Mouse (Mus musculus): ENCODE results near the gene Scn5a.

Scn5a gene

GRCm38 (mm10) chr9:119578636-119579438 is at the start of gene Scn5a:
Scn5a (minus strand) TSS chr9:119579016.
- DNase-seq (ENCODE audit: low spot score in 2 of 2) = no peak

- no peak for DNase-seq (ENCODE audit: low spot score in 2 of 2)
These were observed 48.4 kb upstream of the Scn5a start for GRCm38 (mm10) chr9:119627227-119627626.

- no peak for DNase-seq (ENCODE audit: low spot score in 2 of 2)
These were observed 45.3 kb upstream of the Scn5a start for GRCm38 (mm10) chr9:119624151-119624550.

- DNase-seq (ENCODE audit: low spot score in 2 of 2) = no peak
These were observed 36.0 kb upstream of the Scn5a start for GRCm38 (mm10) chr9:119614798-119615197.

- DNase-seq (ENCODE audit: low spot score in 2 of 2) = no peak
These were observed 31.8 kb upstream of the Scn5a start for GRCm38 (mm10) chr9:119610563-119611166.

- no peak for DNase-seq (ENCODE audit: low spot score in 2 of 2)
These were observed 28.1 kb upstream of the Scn5a start for GRCm38 (mm10) chr9:119606906-119607305.

- DNase-seq (ENCODE audit: low spot score in 2 of 2) = no peak
These were observed 25.8 kb upstream of the Scn5a start for GRCm38 (mm10) chr9:119604607-119605006.

GRCm38 (mm10) chr9:119598501-119598900 is 19.7 kb upstream of the Scn5a start:
- no peak for DNase-seq (ENCODE audit: low spot score in 2 of 2)

- DNase-seq (ENCODE audit: low spot score in 2 of 2) = no peak
These were observed 18.5 kb upstream of the Scn5a start for GRCm38 (mm10) chr9:119597332-119597731.

- no peak for DNase-seq (ENCODE audit: low spot score in 2 of 2)
These were observed 10.8 kb upstream of the Scn5a start for GRCm38 (mm10) chr9:119589592-119589991.

GRCm38 (mm10) chr9:119588763-119589449 is 10.1 kb upstream of the Scn5a start:
- no peak for DNase-seq (ENCODE audit: low spot score in 2 of 2)

- peak; percentile 62 to 79 for DNase-seq (ENCODE audit: low spot score in 2 of 2)
These were observed 1.9 kb upstream of the Scn5a start for GRCm38 (mm10) chr9:119580668-119581067.

GRCm38 (mm10) chr9:119580187-119580586 is 1.4 kb upstream of the Scn5a start:
- DNase-seq (ENCODE audit: low spot score in 2 of 2) = no peak

GRCm38 (mm10) chr9:119578311-119578635 is 543 bp downstream of the Scn5a start:
- DNase-seq (ENCODE audit: low spot score in 2 of 2) = no peak

- DNase-seq (ENCODE audit: low spot score in 2 of 2) = no peak
These were observed 1.8 kb downstream of the Scn5a start for GRCm38 (mm10) chr9:119576977-119577376.

- no peak for DNase-seq (ENCODE audit: low spot score in 2 of 2)
These were observed 3.1 kb downstream of the Scn5a start for GRCm38 (mm10) chr9:119575732-119576131.

- DNase-seq (ENCODE audit: low spot score in 2 of 2) = no peak
These were observed 4.5 kb downstream of the Scn5a start for GRCm38 (mm10) chr9:119574366-119574765.

GRCm38 (mm10) chr9:119573009-119573408 is 5.8 kb downstream of the Scn5a start:
- DNase-seq (ENCODE audit: low spot score in 2 of 2) = no peak

- no peak for DNase-seq (ENCODE audit: low spot score in 2 of 2)
These were observed 7.4 kb downstream of the Scn5a start for GRCm38 (mm10) chr9:119571411-119571888.

GRCm38 (mm10) chr9:119570652-119571051 is 8.2 kb downstream of the Scn5a start:
- DNase-seq (ENCODE audit: low spot score in 2 of 2) = peak in 1 of 2 experiments; percentile 47

GRCm38 (mm10) chr9:119568732-119569131 is 10.1 kb downstream of the Scn5a start:
- DNase-seq (ENCODE audit: low spot score in 2 of 2) = no peak

- DNase-seq (ENCODE audit: low spot score in 2 of 2) = no peak
These were observed 11.0 kb downstream of the Scn5a start for GRCm38 (mm10) chr9:119567800-119568199.

- no peak for DNase-seq (ENCODE audit: low spot score in 2 of 2)
These were observed 12.6 kb downstream of the Scn5a start for GRCm38 (mm10) chr9:119566214-119566613.

Measured in cerebellum, postnatal 4 days (tissue).